8 mouse cellular contexts compared by ENCODE assay signal in genomic region chr5:120648569-120649373, GRCm38 (mm10). TPM values are rescaled to one million over a fixed set of nuclear protein-coding genes. Genes with fewer than 3 reads are reported as not detected.
DNase-seq lines count a peak whose midpoint lies in the region; ATAC-seq and TF ChIP-seq lines count a peak whose summit lies in the region.

Gene Rasal1 (plus strand): TSS chr5:120648812.

- ATAC-seq in heart, embryonic 14.5 days (ENCODE audit: insufficient number of reproducible peaks, insufficient read depth, low FRiP score, low read depth): 0 out of 2 replicates have a peak, but pooled peaks have one; percentile 19
- peak; percentile 71 for ATAC-seq in liver, embryonic 13.5 days (ENCODE audit: low read depth)
- 0 out of 2 replicates have a peak, but pooled peaks have one; percentile 54 for ATAC-seq in stomach, embryonic 15.5 days (ENCODE audit: insufficient read depth, low FRiP score, low read depth)

- no peaks in the 10 kb centered on the region for H3K36me3 ChIP-seq in C2C12 (ENCODE audit: control insufficient read depth, insufficient read depth)
- no peaks in the 10 kb centered on the region for H3K36me3 ChIP-seq in heart, embryonic 14.5 days (ENCODE audit: control insufficient read depth, insufficient read depth, low read length)
- H3K36me3 ChIP-seq in liver, embryonic 13.5 days: no peaks in the 10 kb centered on the region
- no peaks in the 10 kb centered on the region for H3K36me3 ChIP-seq in stomach, embryonic 15.5 days

- peaks cover 8 to 18% of the 10 kb centered on the region in 2 experiments for H3K4me1 ChIP-seq in heart, embryonic 14.5 days (ENCODE audit: control insufficient read depth in 2 of 2, insufficient read depth in 2 of 2, low read length in 2 of 2)
- peaks cover 34% of the 10 kb centered on the region for H3K4me1 ChIP-seq in liver, embryonic 13.5 days (replicated peaks)
- H3K4me1 ChIP-seq in stomach, embryonic 15.5 days: peaks cover 15% of the 10 kb centered on the region

- H3ac ChIP-seq in C2C12 (ENCODE audit: control insufficient read depth, insufficient read length, low read depth): no peak within 1 kb of the TSS

- DNase-seq in adrenal gland, adult (ENCODE audit: inconsistent age in 2 of 2, low spot score in 1 of 2): peak; percentile 72 to 90
- DNase-seq in embryo, embryonic 10.5 days (ENCODE audit: low spot score): peak; percentile 50
- DNase-seq in kidney, postnatal 14 days: peak; percentile 37
- peak; percentile 65 for DNase-seq in liver, embryonic 13.5 days
- DNase-seq in naive thymus-derived CD4-positive, alpha-beta T cell, adult 2 months (ENCODE audit: low read depth): peak; percentile 95

- H3K27ac ChIP-seq in heart, embryonic 14.5 days (replicated peaks in 1 of 2; ENCODE audit: control insufficient read depth in 1 of 2, insufficient read depth in 1 of 2, low read depth in 2 of 2, low read length in 2 of 2): no peak within 1 kb of the TSS
- no peak within 1 kb of the TSS for H3K27ac ChIP-seq in liver, embryonic 13.5 days
- H3K27ac ChIP-seq in stomach, embryonic 15.5 days: no peak within 1 kb of the TSS

- no peaks in the 10 kb centered on the region for H3K9me3 ChIP-seq in heart, embryonic 14.5 days (ENCODE audit: control insufficient read depth, low read length)
- no peaks in the 10 kb centered on the region for H3K9me3 ChIP-seq in liver, embryonic 13.5 days (replicated peaks)
- H3K9me3 ChIP-seq in stomach, embryonic 15.5 days: no peaks in the 10 kb centered on the region

- peak; percentile 43 for TF ChIP-seq CTCF in C2C12 (IDR thresholded peaks at IDR 0.05; ENCODE audit: control insufficient read depth, insufficient read depth, insufficient read length)

- peaks cover 59% of the 10 kb centered on the region for H3K27me3 ChIP-seq in C2C12 (ENCODE audit: control insufficient read depth, insufficient read depth, insufficient read length)
- peaks cover 42% of the 10 kb centered on the region for H3K27me3 ChIP-seq in heart, embryonic 14.5 days (ENCODE audit: control insufficient read depth, insufficient read depth, low read length)
- peaks cover 69% of the 10 kb centered on the region for H3K27me3 ChIP-seq in liver, embryonic 13.5 days
- peaks cover 36% of the 10 kb centered on the region for H3K27me3 ChIP-seq in stomach, embryonic 15.5 days (replicated peaks)

- H3K9ac ChIP-seq in heart, embryonic 14.5 days (ENCODE audit: low read length): peak within 1 kb of the TSS; percentile 44
- H3K9ac ChIP-seq in liver, embryonic 13.5 days: no peak within 1 kb of the TSS
- H3K9ac ChIP-seq in stomach, embryonic 15.5 days: no peak within 1 kb of the TSS

- no peak within 1 kb of the TSS for H3K4me3 ChIP-seq in C2C12 (ENCODE audit: insufficient read depth, poor library complexity, severe bottlenecking)
- peak within 1 kb of the TSS; percentile 32 to 34 for H3K4me3 ChIP-seq in heart, embryonic 14.5 days (ENCODE audit: control insufficient read depth in 1 of 2, insufficient read depth in 1 of 2, low read depth in 1 of 2, low read length in 2 of 2)
- peak within 1 kb of the TSS; percentile 40 for H3K4me3 ChIP-seq in liver, embryonic 13.5 days (replicated peaks)
- H3K4me3 ChIP-seq in stomach, embryonic 15.5 days (replicated peaks): peak within 1 kb of the TSS; percentile 32

- WGBS in heart, embryonic 14.5 days: 1% methylated on average over 53 of the region's 53 CpGs
- 1% methylated on average over 49 of the region's 53 CpGs for WGBS in liver, embryonic 13.5 days (ENCODE audit: insufficient replicate concordance)
- under 1% methylated on average over 50 of the region's 53 CpGs for WGBS in stomach, embryonic 15.5 days

- peak within 1 kb of the TSS; percentile 69 for H3K4me2 ChIP-seq in heart, embryonic 14.5 days (ENCODE audit: low read length)
- H3K4me2 ChIP-seq in liver, embryonic 13.5 days: peak within 1 kb of the TSS; percentile 65
- H3K4me2 ChIP-seq in stomach, embryonic 15.5 days: peak within 1 kb of the TSS; percentile 59

- H3K79me3 ChIP-seq in C2C12 (ENCODE audit: low read depth): no peaks in the 10 kb centered on the region

- H3K79me2 ChIP-seq in C2C12 (ENCODE audit: control insufficient read depth, insufficient read depth): no peaks in the 10 kb centered on the region

TF ChIP-seq in C2C12, 6 proteins besides CTCF, POLR2A, EP300 and RAD21:
- no peak for TF ChIP-seq CEBPB (IDR thresholded peaks at IDR 0.05; ENCODE audit: low read depth)
- TF ChIP-seq USF1 (IDR thresholded peaks at IDR 0.05; ENCODE audit: low read depth): no peak
TF ChIP-seq in C2C12: peak in this region for 0.

RNA-seq across cellular contexts. Expression of gene Rasal1, which starts in this region (rescaled TPM):
- polyA plus RNA-seq in C2C12 (2012; fragmentation: generic; extraction: Trizol): not detected
- polyA plus RNA-seq in heart, embryonic 14.5 days (2014; fragmentation: Nextera tagmentation; extraction: Ambion mirVana): 0.54 TPM in 1 of 2 replicates, not detected in the other
- polyA plus RNA-seq in liver, embryonic 13.5 days (2015; fragmentation: Nextera tagmentation; extraction: Ambion mirVana): 0.18 and 0.22 TPM in 2 replicates
- 0.34 and 0.54 TPM in 2 replicates for polyA plus RNA-seq in stomach, embryonic 15.5 days (2015; fragmentation: Nextera tagmentation; extraction: Ambion mirVana)

Comparison
In these comparisons a context has a peak if more than half of its experiments do, and no peak if none do; other contexts are left out.
1. Peak in ATAC-seq, H3K4me3 ChIP-seq, H3K9ac ChIP-seq and H3K4me2 ChIP-seq in heart, embryonic 14.5 days; RNA of the gene not detected or under 1 TPM.
2. Peak in DNase-seq, ATAC-seq, H3K4me3 ChIP-seq and H3K4me2 ChIP-seq in liver, embryonic 13.5 days; RNA of the gene not detected or under 1 TPM.
3. Peak in ATAC-seq, H3K4me3 ChIP-seq and H3K4me2 ChIP-seq in stomach, embryonic 15.5 days; RNA of the gene not detected or under 1 TPM.
4. DNase-seq: peak in every context shown above with its lines; median percentile 95 in naive thymus-derived CD4-positive, alpha-beta T cell, adult 2 months; 81 in adrenal gland, adult; 65 in liver, embryonic 13.5 days; 50 in embryo, embryonic 10.5 days; 37 in kidney, postnatal 14 days.
5. ATAC-seq: peak in every context shown above with its lines; median percentile 71 in liver, embryonic 13.5 days; 54 in stomach, embryonic 15.5 days; 19 in heart, embryonic 14.5 days.